Mouse (Mus musculus): ENCODE data around the gene Bicdl1.
A peak's percentile ranks its signal among the peaks of the same experiment; 100 is the strongest.

The Bicdl1 gene

GRCm38 (mm10) chr5:115626237-115626886 is 105.1 kb downstream of the Bicdl1 start:
- DNase-seq (ENCODE audit: low read depth, low spot score), result no peak

GRCm38 (mm10) chr5:115623694-115624440 is 107.6 kb downstream of the Bicdl1 start:
- DNase-seq (ENCODE audit: low read depth, low spot score), result no peak

GRCm38 (mm10) chr5:115622686-115623085 is 108.7 kb downstream of the Bicdl1 start:
- no peak for DNase-seq (ENCODE audit: low read depth, low spot score)

GRCm38 (mm10) chr5:115619690-115620089 is 111.7 kb downstream of the Bicdl1 start:
- DNase-seq (ENCODE audit: low read depth, low spot score), result no peak

- peak; percentile 48 for DNase-seq (ENCODE audit: low read depth, low spot score)
Measured at GRCm38 (mm10) chr5:115614948-115615347, 116.5 kb downstream of the Bicdl1 start.

GRCm38 (mm10) chr5:115613332-115613731 is 118.1 kb downstream of the Bicdl1 start:
- DNase-seq (ENCODE audit: low read depth, low spot score), result no peak

GRCm38 (mm10) chr5:115611566-115611965 is 119.9 kb downstream of the Bicdl1 start:
- DNase-seq (ENCODE audit: low read depth, low spot score), result no peak

GRCm38 (mm10) chr5:115603561-115603960 is 127.9 kb downstream of the Bicdl1 start:
- DNase-seq (ENCODE audit: low read depth, low spot score), result no peak
